Mouse (Mus musculus): ENCODE measurements around the gene Kcnc1.

Gene Kcnc1

GRCm38 (mm10) chr7:46396231-46396927 is at the start of gene Kcnc1:
Gene Kcnc1 (plus strand): TSS chr7:46396497.
- peak; percentile 77 for DNase-seq (ENCODE audit: low spot score)

GRCm38 (mm10) chr7:46347692-46348091 is 48.6 kb upstream of the Kcnc1 start:
- no peak for DNase-seq (ENCODE audit: low spot score)

- peak; percentile 40 for DNase-seq (ENCODE audit: low spot score)
Observed at GRCm38 (mm10) chr7:46348813-46349212, 47.5 kb upstream of the Kcnc1 start.

DNA sequence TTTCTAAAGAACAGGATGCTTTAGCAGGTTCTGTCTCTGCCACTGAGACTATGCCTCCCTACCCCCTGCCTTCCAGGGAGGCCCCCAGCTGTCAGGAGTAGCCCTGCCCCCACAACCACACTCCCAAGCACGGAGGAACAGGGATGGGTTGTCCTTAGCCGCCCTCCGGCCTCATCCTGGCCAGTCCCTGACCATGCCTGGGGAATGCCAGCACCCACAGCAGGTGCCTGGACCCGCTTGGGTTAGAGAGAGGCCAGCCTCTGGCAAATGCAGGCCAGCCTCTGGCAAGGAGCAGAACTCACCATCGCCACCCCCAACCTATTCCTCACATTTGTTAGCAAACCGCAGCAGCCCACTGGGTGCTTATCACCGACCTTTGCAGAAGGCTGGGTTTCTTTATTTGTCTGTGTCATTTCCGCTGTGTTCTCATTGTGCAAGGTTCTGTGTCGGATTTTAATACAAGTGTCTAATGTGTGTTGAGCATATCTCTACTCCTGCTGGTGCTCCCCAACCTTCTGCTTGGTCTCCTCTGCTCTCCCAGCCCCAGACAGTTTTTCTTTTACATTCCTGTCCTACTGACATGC is 46.1 kb upstream of the Kcnc1 start:
- DNase-seq (ENCODE audit: low spot score) = no peak

DNA sequence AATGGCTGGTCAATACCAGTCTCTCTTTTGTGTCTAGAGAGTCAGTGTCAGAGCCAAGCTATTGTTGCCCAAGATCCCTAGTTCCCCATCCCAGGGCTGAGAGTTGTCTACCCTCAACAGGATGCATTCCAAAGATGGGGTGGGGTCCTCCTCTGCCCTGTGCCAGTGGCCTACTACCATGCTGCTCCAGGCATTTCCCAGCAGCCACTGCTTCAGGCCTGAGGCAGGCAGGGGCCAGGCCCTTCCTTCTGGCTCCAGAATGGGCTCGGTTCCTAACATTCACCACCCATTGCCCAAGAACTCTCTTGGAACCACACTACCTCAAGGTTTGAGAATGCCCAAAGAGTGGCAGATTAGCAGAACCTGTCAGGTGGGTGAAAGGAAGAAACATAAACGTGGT is 43.5 kb upstream of the Kcnc1 start:
- no peak for DNase-seq (ENCODE audit: low spot score)

GRCm38 (mm10) chr7:46353216-46353615 is 43.1 kb upstream of the Kcnc1 start:
- no peak for DNase-seq (ENCODE audit: low spot score)

GRCm38 (mm10) chr7:46353875-46354274 is 42.4 kb upstream of the Kcnc1 start:
- DNase-seq (ENCODE audit: low spot score) = no peak

DNA sequence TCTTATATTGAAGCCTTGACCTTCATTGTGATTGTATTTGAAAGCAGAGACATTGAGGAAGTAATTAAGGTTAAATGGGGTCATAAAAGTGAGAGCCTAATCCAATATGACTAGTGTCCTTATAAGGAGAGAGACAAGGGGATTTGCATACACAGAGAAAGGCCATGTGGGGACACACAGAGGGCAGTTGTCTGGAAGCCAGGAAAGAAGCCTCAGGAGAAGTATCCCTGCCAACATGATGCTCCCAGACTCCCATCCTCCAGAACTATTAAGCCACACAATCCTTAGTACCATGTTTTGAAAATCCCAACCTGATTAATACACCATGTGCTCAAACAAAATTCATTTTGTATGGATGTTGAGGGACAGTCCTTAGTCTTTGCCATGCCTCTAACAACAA is 34.5 kb upstream of the Kcnc1 start:
- DNase-seq (ENCODE audit: low spot score) = no peak

- no peak for DNase-seq (ENCODE audit: low spot score)
Observed at GRCm38 (mm10) chr7:46364154-46364553, 32.1 kb upstream of the Kcnc1 start.

DNA sequence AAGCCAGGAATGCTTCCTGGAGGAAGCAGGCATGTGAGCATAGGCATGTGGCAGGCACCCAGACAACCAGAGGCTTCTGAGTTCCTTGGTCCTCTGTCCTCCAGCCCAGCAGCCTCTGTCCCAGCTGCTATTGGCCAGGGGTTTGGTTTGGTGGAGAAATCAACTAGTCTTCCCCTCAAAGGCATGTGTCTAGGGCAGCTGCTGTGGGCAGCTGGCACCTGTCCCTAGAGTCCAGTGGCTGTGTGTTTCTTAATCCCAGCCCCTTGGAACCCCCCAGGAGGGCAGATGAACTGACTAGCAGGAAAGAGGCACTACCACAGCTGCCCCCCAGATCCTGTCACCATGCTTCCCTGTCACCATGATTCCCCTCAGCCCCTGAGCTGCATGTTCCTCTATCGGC is 30.5 kb upstream of the Kcnc1 start:
- DNase-seq (ENCODE audit: low spot score) = no peak

- no peak for DNase-seq (ENCODE audit: low spot score)
Observed at GRCm38 (mm10) chr7:46371104-46371503, 25.2 kb upstream of the Kcnc1 start.

GRCm38 (mm10) chr7:46376172-46377007 is 19.9 kb upstream of the Kcnc1 start, which contains the start of gene Myod1:
Gene Myod1 (plus strand): TSS chr7:46376474.
- no peak for DNase-seq (ENCODE audit: low spot score)

- peak; percentile 54 for DNase-seq (ENCODE audit: low spot score)
Observed at GRCm38 (mm10) chr7:46377008-46377346, 19.3 kb upstream of the Kcnc1 start.

DNA sequence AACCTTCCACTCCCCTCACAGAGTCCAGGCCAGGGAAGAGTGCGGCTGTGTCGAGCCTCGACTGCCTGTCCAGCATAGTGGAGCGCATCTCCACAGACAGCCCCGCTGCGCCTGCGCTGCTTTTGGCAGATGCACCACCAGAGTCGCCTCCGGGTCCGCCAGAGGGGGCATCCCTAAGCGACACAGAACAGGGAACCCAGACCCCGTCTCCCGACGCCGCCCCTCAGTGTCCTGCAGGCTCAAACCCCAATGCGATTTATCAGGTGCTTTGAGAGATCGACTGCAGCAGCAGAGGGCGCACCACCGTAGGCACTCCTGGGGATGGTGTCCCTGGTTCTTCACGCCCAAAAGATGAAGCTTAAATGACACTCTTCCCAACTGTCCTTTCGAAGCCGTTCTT is 18.2 kb upstream of the Kcnc1 start:
- peak; percentile 48 for DNase-seq (ENCODE audit: low spot score)

GRCm38 (mm10) chr7:46378983-46379382 is 17.3 kb upstream of the Kcnc1 start:
- peak; percentile 73 for DNase-seq (ENCODE audit: low spot score)

DNA sequence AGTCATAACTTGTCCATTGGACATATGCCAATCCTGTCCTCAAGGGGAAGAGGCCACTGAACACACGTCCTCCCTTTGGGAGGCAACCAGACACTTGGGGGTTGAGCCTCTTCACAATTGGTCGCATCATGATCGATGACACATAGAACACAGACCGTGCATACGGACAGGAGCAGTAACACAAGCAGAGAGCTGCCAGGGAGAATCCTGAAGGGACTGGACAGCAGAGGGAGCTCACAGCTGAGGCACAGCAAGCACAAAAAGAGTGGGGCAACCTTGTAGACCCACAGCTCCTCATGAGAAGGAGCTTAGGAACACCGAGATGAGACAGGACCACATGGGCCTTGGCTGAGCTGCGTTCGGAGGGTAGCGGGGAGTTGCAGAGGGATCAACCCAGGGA is 15.7 kb upstream of the Kcnc1 start:
- no peak for DNase-seq (ENCODE audit: low spot score)

DNA sequence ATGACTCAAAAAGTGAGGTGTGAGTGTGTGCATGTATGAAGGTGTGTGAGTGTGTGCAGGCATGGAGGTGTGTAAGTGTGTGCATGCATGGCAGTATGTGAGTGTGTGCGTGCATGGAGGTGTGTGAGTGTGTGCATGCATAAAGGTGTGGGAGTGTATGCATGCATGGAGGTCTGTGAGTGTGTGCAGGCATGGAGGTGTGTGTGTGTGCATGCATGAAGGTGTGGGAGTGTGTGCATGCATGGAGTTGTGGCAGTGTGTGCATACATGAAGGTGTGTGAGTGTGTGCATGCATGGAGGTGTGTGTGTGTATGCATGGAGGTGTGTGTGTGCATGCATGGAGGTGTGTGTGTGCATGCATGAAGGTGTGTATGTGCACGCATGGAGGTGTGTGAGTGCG is 8.9 kb upstream of the Kcnc1 start:
- no peak for DNase-seq (ENCODE audit: low spot score)

DNA sequence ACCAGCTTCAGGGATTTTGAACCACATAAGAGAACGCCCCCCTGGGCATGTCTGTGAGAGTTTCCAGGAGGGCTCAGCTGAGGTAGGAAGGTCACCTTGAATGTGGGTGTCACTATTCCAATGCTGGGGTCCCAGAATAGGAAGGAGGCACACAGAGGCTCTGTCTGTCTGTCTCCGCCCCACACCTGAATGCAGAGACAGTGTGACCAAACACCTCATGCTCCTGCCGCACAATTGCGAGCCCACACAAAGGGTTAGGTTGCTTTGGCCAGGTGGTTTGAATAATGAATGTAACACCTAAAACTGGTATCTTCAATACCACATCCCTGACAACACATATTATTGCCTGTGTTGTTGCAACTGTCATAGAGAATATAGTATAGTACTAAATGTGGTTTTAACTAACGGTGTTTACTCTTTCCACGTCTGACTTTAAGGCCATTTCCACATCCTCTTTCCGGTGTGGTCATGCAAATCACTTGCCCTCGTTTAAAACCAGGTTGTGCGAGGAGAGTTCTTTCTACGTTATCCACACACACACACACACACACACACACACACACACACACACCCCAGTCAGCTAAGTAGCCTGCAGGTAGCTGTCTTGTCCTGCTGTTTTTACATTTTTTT is 6.7 kb upstream of the Kcnc1 start:
- no peak for DNase-seq (ENCODE audit: low spot score)

DNA sequence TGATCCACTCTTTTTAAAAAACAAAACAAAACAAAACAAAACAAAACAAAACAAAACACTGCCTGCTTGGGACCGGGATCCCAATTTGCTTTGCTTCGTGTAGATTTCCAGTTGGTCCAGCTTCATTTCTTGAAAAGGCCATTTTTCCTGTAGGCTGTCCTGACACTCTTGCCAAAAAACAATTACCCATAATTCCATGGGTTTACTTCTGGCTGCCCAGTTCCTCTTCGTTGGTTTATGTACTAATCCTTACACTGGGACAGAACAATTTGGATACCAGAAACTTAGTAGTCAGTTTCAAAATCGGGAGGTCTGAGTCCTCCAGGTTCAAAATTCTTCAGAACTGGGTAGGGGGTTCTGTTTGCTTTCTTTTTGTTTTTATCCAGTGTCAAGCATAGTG is 6.1 kb upstream of the Kcnc1 start:
- no peak for DNase-seq (ENCODE audit: low spot score)

GRCm38 (mm10) chr7:46391701-46392100 is 4.6 kb upstream of the Kcnc1 start:
- DNase-seq (ENCODE audit: low spot score) = no peak

- DNase-seq (ENCODE audit: low spot score) = peak; percentile 93
Observed at GRCm38 (mm10) chr7:46393116-46393515, 3.2 kb upstream of the Kcnc1 start.

DNA sequence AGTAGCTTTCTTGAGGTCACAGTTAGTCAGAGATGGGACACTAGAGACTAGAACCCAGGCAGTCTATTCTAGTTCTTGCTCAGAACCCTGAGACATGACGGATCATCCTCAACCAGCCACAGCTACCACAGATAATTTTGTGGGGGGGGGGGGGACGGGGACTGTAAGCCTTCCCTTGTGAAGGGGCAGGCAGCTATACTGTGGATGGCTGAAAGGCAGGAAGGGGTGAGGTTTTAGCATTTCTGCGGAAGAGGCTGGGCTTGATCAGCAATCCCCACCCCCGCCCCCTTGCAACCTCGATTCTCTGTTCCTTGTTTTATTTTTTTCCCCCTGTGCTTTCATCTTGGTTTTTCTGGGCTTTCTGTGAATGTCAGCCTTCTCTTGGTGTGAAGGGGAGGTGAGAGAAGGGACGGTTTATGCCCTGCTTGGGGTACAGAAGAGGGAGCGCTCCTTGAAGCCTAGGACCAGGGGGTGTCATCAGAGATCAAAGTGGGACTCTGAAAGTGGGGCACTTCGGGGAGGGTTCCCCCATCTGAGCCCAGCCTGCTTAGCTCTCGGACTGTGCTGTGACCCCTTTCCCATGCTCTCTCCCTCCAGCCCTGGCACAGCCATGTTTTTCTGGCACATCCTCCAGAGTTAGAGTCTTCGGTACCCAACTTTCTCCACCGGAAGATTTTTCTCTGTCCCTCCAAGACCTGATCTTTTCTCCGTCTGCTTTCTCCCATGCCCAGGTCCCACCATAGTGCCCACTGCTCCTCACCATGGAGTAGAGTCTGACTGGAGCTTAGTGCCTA is 2.4 kb upstream of the Kcnc1 start:
- DNase-seq (ENCODE audit: low spot score) = no peak
